Mouse (Mus musculus) embryonic facial prominence, embryonic 10.5 days (tissue): ENCODE results near the gene Pomc. TPM values are rescaled to one million over a fixed set of nuclear protein-coding genes. Genes with fewer than 3 reads are reported as not detected.

Source experiments
- polyA plus RNA-seq: library from polyadenylated mRNA; unstranded; fragments of >200 nt; fragmentation: Nextera tagmentation; extraction: Ambion mirVana; gene quantifications from 2 replicates; pipeline ENCODE4 v1.2.1, GENCODE M21; 2016

Gene Pomc
- polyA plus RNA-seq, 1 experiment from 2014 or later: 17.0 TPM

Other genes with a start within 250 kb of the Pomc start
- gene Dnmt3a, start 148.9 kb upstream of the Pomc start, polyA plus RNA-seq: 160 and 179 TPM in 2 replicates
- 7.3 and 8.4 TPM in 2 replicates for gene Efr3b, start 84.0 kb downstream of the Pomc start, polyA plus RNA-seq
- gene Dnajc27, start 127.6 kb downstream of the Pomc start, polyA plus RNA-seq: 10.6 and 12.2 TPM in 2 replicates
- 6.1 and 7.7 TPM in 2 replicates for gene Adcy3, start 178.2 kb downstream of the Pomc start, polyA plus RNA-seq